Mouse (Mus musculus): ENCODE results near the gene Iqschfp. TPM values are rescaled to one million over a fixed set of nuclear protein-coding genes. Genes with fewer than 3 reads are reported as not detected.

The Iqschfp gene
- total RNA-seq (2021) = not detected
- long read RNA-seq, experiment 1, partial matches to known transcripts = 1 of 1 reads
- long read RNA-seq, experiment 1, other reads (novel, unspliced or antisense) = 0 of 1 reads
- long read RNA-seq, experiment 2 = 0 reads

- no peak for DNase-seq
Observed at GRCm38 (mm10) chr3:67892026-67892705, at the start of gene Iqschfp, which contains the start of gene Iqcj. TSS of gene Iqschfp (plus strand) at chr3:67892232. TSS of gene Iqcj (plus strand) at chr3:67892220.

DNA sequence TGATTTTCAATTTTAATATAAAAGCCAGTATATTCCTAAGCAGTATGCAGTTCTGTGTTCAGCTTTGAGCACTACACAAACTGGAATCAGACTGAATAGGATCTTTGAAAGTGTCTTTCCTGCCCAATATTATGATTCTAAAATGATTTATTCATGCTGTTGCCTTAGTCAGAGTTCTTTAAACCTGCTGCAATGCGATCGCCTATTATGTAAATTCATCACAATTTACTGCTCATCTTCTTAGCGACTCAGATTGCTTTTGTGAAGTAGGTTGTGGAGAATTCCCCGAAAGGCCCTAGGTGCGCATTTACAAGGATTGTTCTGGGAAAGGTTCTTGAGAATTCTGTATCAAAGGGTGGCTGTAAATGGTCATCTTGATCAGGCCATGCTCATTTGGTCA, 39.6 kb upstream of the Iqschfp start:
- no peak for DNase-seq

- no peak for DNase-seq
Observed at GRCm38 (mm10) chr3:67861524-67861923, 30.5 kb upstream of the Iqschfp start.

- no peak for DNase-seq
Observed at GRCm38 (mm10) chr3:67867420-67868065, 24.5 kb upstream of the Iqschfp start.

- no peak for DNase-seq
Observed at GRCm38 (mm10) chr3:67869424-67869823, 22.6 kb upstream of the Iqschfp start.

- no peak for DNase-seq
Observed at GRCm38 (mm10) chr3:67877253-67877652, 14.8 kb upstream of the Iqschfp start.

DNA sequence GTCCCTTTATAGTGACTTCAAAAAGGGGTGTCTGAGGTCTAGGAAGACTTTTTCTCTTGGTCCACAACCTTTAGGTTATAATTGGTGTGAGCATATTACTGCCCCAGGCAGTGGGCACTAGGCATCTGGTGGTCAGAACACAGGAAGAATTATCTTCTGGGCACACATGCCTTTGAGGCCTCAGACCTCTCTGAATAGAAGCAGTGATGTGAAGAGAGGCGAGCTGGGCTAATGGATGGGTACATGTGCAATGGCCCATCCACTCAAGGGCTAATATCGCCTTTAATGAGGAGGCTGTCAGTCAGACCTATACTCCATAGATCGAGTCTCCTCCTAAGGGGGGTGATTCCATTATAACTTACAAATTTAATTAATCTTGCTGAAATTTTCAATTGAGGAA, 7.7 kb upstream of the Iqschfp start:
- no peak for DNase-seq

DNA sequence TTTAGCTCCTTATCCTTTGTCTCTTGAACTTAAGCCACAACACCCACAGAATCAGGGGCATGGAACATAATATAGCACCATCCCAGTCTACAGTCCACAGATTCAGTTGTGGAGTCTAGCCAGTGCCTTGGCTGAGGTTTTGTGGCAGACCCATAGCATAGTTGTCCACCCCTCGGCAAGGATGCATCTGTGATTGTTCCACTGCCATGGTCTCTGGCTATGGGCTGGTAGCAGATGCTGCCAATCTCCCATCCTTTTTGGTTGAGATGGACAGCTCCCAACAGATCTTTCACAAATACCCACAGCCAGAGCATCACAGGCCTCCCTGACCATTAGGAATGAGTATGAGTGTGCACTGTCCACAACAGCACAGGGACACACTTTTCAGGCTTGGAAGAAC, 5.9 kb upstream of the Iqschfp start:
- DNase-seq = no peak

- DNase-seq = no peak
Observed at GRCm38 (mm10) chr3:67887251-67887650, 4.8 kb upstream of the Iqschfp start.

DNA sequence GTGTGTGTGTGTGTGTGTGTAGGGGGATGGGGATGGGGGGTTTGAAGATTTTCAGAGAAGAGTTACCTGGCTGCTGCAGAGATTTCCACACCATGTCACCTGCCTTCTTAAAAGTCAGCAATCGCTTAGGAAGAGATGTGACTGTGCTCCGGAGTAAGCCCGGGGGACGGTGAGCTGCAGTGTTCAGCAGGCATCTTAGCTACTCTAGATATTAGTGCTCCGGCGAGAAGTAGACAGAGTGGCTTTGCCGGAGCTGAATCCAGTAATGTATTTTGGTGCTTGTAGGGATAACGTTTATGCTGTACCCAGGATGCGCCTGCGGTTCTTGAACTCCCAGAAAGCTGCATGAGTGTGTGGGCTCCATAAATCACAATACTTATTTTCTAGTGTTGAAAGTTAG, 736 bp downstream of the Iqschfp start:
- DNase-seq = no peak

DNA sequence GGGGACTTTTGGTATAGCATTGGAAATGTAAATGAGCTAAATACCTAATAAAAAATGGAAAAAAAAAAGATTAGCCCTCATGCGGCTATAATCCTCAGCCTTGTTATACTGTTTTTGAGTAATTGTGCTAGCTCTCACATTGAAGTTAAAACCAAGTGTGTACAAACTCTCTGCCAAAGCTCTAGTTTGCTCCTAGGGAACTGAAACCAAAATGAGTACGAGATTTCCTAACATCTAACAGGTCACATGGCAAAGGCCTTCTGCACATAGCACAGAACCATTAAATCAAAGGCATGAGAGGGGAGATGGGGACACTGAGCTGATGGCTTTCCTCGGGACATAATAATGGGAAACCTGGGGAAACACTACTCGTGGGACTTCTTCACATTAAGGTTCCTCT, 10.5 kb downstream of the Iqschfp start:
- DNase-seq = no peak

- DNase-seq = no peak
Observed at GRCm38 (mm10) chr3:67908586-67908985, 16.6 kb downstream of the Iqschfp start.

DNA sequence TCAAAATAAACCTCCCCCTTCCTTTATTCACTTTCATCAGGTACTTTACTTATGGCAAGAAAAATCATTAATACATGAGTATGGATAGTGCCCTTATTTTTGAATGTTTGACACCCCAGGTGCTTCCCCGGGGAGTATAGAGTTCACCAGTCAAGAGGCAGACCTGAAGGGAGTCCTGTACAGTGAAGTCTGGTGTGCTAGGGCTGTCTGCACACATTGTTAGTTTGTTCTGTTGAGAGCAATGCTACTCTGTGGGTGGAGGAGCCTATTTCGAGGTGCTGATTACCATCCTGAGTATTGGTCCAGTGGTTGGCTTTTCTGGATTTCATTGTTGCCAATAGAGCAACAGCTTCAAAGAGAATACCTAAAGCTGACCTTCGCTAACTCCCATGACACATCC, 26.1 kb downstream of the Iqschfp start:
- DNase-seq = no peak

DNA sequence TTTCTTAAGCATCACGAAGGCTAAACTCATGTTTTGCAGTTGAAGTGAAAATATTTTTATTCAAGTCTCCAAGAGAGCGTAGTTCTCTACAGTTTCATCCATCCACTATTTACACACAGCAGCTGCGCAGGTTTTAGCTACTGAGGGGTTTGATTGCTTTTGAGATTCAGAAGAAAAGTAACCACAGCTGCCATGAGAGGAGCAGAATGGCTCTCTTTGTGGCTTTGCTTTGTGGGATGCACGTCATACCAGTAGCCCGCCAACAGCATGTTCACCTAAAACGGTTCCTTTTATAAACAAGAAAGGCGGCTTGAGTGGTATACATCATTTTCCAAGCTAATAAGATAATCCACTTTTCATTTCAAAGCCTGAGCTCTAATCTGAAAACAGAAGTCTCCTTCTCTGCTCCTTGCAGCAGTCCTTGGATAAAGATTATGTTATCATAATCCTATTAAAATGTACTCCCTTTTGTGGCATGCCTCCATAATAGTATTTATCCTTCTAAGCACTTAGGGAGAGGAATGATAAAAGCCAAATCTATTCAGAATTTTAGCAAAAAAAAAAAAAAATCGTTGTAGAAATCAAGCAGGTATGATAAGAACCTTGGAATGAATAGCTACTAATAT, 26.7 kb downstream of the Iqschfp start:
- DNase-seq = no peak

GRCm38 (mm10) chr3:67923095-67923494, 31.1 kb downstream of the Iqschfp start:
- DNase-seq = no peak

DNA sequence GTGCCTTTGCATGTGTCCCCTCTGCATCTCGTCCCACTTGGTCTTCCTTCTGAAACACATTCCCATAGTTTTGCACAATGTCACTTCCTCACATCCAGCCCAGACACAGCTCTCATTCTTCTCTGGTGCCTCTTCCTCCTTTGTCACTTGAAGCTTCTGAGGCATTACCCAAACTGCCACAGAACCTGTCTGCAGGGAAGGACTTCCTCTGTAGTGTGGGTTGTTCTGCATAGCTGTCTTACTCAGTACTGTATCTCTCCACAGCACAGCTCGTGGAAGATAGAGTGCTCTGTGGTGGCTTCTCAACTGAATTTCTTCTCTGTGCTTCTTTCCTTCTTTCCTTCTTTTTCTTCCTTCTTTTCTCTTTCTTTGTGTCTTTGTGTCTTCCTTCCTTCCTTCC, 33.4 kb downstream of the Iqschfp start:
- no peak for DNase-seq

GRCm38 (mm10) chr3:67930424-67931133, 38.5 kb downstream of the Iqschfp start:
- no peak for DNase-seq

DNA sequence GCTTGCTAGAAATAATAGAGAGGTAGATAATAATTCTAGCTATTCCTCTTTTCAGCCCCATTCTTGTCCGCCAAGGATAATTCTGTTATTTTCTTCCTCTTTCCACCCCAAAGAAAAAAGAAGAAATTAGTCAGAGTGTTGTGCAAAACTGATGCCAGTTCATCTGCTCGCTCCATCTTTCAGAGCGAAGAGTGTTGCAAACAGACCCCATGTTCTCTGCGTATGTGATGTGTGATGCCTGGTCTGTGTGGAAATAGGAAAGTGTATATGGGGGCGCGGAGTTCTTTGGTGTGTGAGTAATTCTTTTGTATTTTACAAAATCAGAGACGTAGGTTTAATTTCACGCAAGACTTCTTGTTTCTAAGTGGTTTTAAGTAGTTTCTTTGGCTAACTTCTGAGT, 39.1 kb downstream of the Iqschfp start:
- DNase-seq = no peak

DNA sequence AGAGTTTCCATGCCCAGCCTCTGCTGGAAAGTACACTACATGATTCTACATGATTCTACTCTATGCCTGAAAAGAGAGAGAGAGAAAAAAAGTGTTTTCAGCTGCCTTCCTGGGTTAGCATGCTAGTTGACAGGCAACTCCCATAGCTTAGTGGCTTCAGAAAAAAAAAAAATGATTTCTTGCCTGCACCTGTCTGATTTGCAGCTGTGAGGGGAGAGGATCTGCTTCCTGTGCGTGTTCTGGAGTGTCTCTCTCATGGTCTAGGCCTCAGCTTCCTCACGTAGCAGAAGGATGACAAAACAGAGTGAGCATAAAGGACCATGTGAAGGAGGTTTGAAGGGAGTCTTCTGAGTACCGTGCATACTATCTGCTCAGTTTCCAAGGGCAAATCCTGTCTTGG, 39.9 kb downstream of the Iqschfp start:
- no peak for DNase-seq

- DNase-seq = no peak
Observed at GRCm38 (mm10) chr3:67935829-67936228, 43.8 kb downstream of the Iqschfp start.

- no peak for DNase-seq
Observed at GRCm38 (mm10) chr3:67947000-67947399, 55.0 kb downstream of the Iqschfp start.

- no peak for DNase-seq
Observed at GRCm38 (mm10) chr3:67952517-67952940, 60.5 kb downstream of the Iqschfp start.

Measured in gastrocnemius, postnatal 25 days (tissue).